Mouse (Mus musculus) mouse trophoblast stem cell (cell line): ENCODE data around the gene Fanca.
"Not testable (repeated sequence)": the region's sequence is repeated elsewhere in the genome, so short reads cannot be mapped to it uniquely, and the experiment has no call there.

Experiments used
- in situ Hi-C, 2 experiments: fragments of 300-500 bp; cut with MseI, MboI; formaldehyde crosslinking; loops; 2 replicates in 1 of 2; 3 replicates in 1 of 2; pipeline ENCODE4 v1.15.1; 2025

The Fanca gene

GRCm38 (mm10) chr8:123331301-123331700 is 12.9 kb upstream of the Fanca start:
- in situ Hi-C loops, result no loop called here

- in situ Hi-C loops, result no loop called here
Observed at GRCm38 (mm10) chr8:123330701-123331100, 12.3 kb upstream of the Fanca start.

- in situ Hi-C loops, result no loop called here
Observed at GRCm38 (mm10) chr8:123329961-123330360, 11.6 kb upstream of the Fanca start.

GRCm38 (mm10) chr8:123329350-123329749 is 11.0 kb upstream of the Fanca start:
- in situ Hi-C loops, result no loop called here

- in situ Hi-C loops, result no loop called here
Observed at GRCm38 (mm10) chr8:123328552-123328951, 10.2 kb upstream of the Fanca start.

- in situ Hi-C loops, result no loop called here
Observed at GRCm38 (mm10) chr8:123319522-123320164, 1.3 kb upstream of the Fanca start.

GRCm38 (mm10) chr8:123317781-123318466 is 452 bp downstream of the Fanca start:
- in situ Hi-C loops, result no loop called here

GRCm38 (mm10) chr8:123308738-123309137 is 9.6 kb downstream of the Fanca start:
- in situ Hi-C loops, result no loop called here

- in situ Hi-C loops, result no loop called here
Observed at GRCm38 (mm10) chr8:123298301-123298700, 20.1 kb downstream of the Fanca start.

GRCm38 (mm10) chr8:123292785-123293184 is 25.6 kb downstream of the Fanca start:
- in situ Hi-C loops, result no loop called here

- in situ Hi-C loops, result no loop called here
Observed at GRCm38 (mm10) chr8:123292281-123292680, 26.1 kb downstream of the Fanca start.

GRCm38 (mm10) chr8:123291716-123292115 is 26.7 kb downstream of the Fanca start:
- in situ Hi-C loops, result no loop called here

GRCm38 (mm10) chr8:123290679-123291078 is 27.7 kb downstream of the Fanca start:
- in situ Hi-C loops, result no loop called here

GRCm38 (mm10) chr8:123290166-123290565 is 28.2 kb downstream of the Fanca start:
- in situ Hi-C loops, result no loop called here

GRCm38 (mm10) chr8:123287362-123287761 is 31.0 kb downstream of the Fanca start:
- in situ Hi-C loops, result no loop called here

GRCm38 (mm10) chr8:123284493-123284892 is 33.9 kb downstream of the Fanca start:
- in situ Hi-C loops, result no loop called here

- in situ Hi-C loops, result no loop called here
Observed at GRCm38 (mm10) chr8:123283991-123284390, 34.4 kb downstream of the Fanca start.

GRCm38 (mm10) chr8:123282994-123283393 is 35.4 kb downstream of the Fanca start:
- in situ Hi-C loops, result not testable (repeated sequence)

GRCm38 (mm10) chr8:123280302-123281094 is 37.9 kb downstream of the Fanca start:
- in situ Hi-C loops, result no loop called here

GRCm38 (mm10) chr8:123279828-123280227 is 38.5 kb downstream of the Fanca start:
- in situ Hi-C loops, result no loop called here

- in situ Hi-C loops, result no loop called here
Observed at GRCm38 (mm10) chr8:123278445-123278844, 39.9 kb downstream of the Fanca start.

GRCm38 (mm10) chr8:123275096-123275495 is 43.3 kb downstream of the Fanca start:
- in situ Hi-C loops, result no loop called here

- in situ Hi-C loops, result no loop called here
Observed at GRCm38 (mm10) chr8:123274447-123274846, 43.9 kb downstream of the Fanca start.
